Mouse (Mus musculus): ENCODE data around the gene Adra2c.

DNA sequence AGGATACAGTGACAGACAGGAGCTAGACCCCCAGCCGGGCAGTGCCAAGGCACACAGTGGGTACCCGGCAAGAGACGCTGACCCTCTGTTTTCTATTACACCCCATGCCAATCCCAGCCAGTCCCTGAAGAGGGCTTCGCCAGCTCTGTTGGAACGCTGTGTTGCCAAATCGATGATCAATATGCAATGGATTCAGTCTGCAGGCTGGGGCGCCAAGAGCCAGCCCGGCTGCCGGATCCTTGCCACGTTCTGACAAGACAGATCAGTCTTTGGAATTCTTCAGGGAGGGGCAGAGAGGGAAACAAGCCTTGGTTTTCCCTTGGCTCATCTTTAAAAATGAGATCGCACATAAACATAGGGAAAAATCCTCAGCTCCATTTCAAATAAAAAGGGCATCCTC is 2.8 kb upstream of the Adra2c start:
- TF ChIP-seq CTCF (IDR thresholded peaks at IDR 0.05; ENCODE audit: low read depth, low read length) (no peak), POLR2A (IDR thresholded peaks at IDR 0.05; ENCODE audit: extremely low read depth, insufficient read depth, low read length) (no peak)
